Mouse (Mus musculus) T-cell, adult 66 days (primary cell): ENCODE data around the gene Evc. TPM values are rescaled to one million over a fixed set of nuclear protein-coding genes. Genes with fewer than 3 reads are reported as not detected.

ENCODE experiments used
- total RNA-seq, 2 experiments: library from RNA; stranded (reverse); gene quantifications; 3 replicates in 1 of 2; 4 replicates in 1 of 2; pipeline ENCODE4 v1.2.4; 2023

The Evc gene
- 1 to 10 TPM in 1 of 2 experiments, not detected in 1; 2.5 TPM for total RNA-seq

GRCm38 (mm10) chr5:37336485-37337105, at the start of gene Evc:
TSS of gene Evc (minus strand) at chr5:37336894.

GRCm38 (mm10) chr5:37338288-37338687, 1.6 kb upstream of the Evc start, which contains the start of gene Evc2:
TSS of gene Evc2 (plus strand) at chr5:37338499.

GRCm38 (mm10) chr5:37241651-37242151, 95.0 kb downstream of the Evc start, which contains the start of gene Crmp1:
TSS of gene Crmp1 (plus strand) at chr5:37241940.

Other genes with a start within 250 kb of the Evc start
- gene Crmp1, start 95.0 kb downstream of the Evc start, total RNA-seq = 10 to 100 TPM; 16.0 to 18.3 TPM
- gene Evc2, start 1.6 kb upstream of the Evc start, total RNA-seq = not detected